Mouse (Mus musculus) lung, embryonic 14.5 days (tissue): ENCODE results near the gene Dnajc21. TPM values are rescaled to one million over a fixed set of nuclear protein-coding genes. Genes with fewer than 3 reads are reported as not detected.

Source experiments
- ATAC-seq: fragments of 200-750 bp; cut with Nextera tagmentation; 2 replicates; pipeline ENCODE4 v1.8.0; 2017; ENCODE audit warnings: mild to moderate bottlenecking, moderate TSS enrichment, moderate library complexity; ENCODE audit not compliant: insufficient read depth
- DNase-seq: peaks from one replicate; pipeline ENCODE4 v3.0.0-alpha.2; 2015
- H3K27ac ChIP-seq: fragments of 300-500 bp; sonication (generic); 2 replicates; pipeline ENCODE4 v1.5.1; 2014; ENCODE audit warnings: low read depth, mild to moderate bottlenecking, moderate library complexity
- H3K27me3 ChIP-seq: fragments of 300-500 bp; sonication (generic); 2 replicates; pipeline ENCODE4 v1.6.1; 2014; ENCODE audit warnings: low read length, control low read depth; ENCODE audit not compliant: insufficient read depth
- H3K36me3 ChIP-seq: fragments of 300-500 bp; sonication (generic); 2 replicates; pipeline ENCODE4 v1.6.1; 2014; ENCODE audit warnings: control low read depth; ENCODE audit not compliant: insufficient read depth
- H3K4me1 ChIP-seq: fragments of 300-500 bp; sonication (generic); 2 replicates; pipeline ENCODE4 v1.6.1; 2014; ENCODE audit warnings: antibody characterized with exemption, control low read depth; ENCODE audit not compliant: insufficient read depth
- H3K4me2 ChIP-seq: fragments of 300-500 bp; sonication (generic); 2 replicates; pipeline ENCODE4 v1.6.1; 2014; ENCODE audit warnings: mild to moderate bottlenecking
- H3K4me3 ChIP-seq: fragments of 300-500 bp; sonication (generic); 2 replicates; pipeline ENCODE4 v1.5.1; 2014; ENCODE audit warnings: low read depth, low read length
- H3K9ac ChIP-seq: fragments of 300-500 bp; sonication (generic); 2 replicates; pipeline ENCODE4 v1.6.1; 2014
- H3K9me3 ChIP-seq: fragments of 300-500 bp; sonication (generic); 2 replicates; pipeline ENCODE4 v1.6.1; 2016; ENCODE audit warnings: low read depth, low read length, control low read depth
- CTCF ChIP-seq: IDR thresholded peaks from 2 replicates; pipeline ENCODE4 v1.5.1; 2016; ENCODE audit warnings: antibody characterized with exemption, low read depth
- WGBS: fragments of 180-500 bp; shearing (Covaris S2); extraction: QIAGEN DNeasy Blood & Tissue Kit; methylation state at CpG from one replicate; pipeline ENCODE4 v1.1.7; 2014; 5-methylcytosine and 5-hydroxymethylcytosine counted together
- polyA plus RNA-seq: library from polyadenylated mRNA; unstranded; fragments of >200 nt; fragmentation: Nextera tagmentation; extraction: Ambion mirVana; gene quantifications from 2 replicates; pipeline ENCODE4 v1.2.1, GENCODE M21; 2014

Dnajc21 gene
- polyA plus RNA-seq, 1 experiment from 2014 or later, result 17.9 TPM

GRCm38 (mm10) chr15:10436893-10437292 lies 33.4 kb downstream of the Dnajc21 start:
- H3K9me3 ChIP-seq, result no peaks in the 10 kb centered on the region
- no peak overlapping the region for H3K4me3 ChIP-seq
- 79% methylated on average over 1 of the region's 1 CpGs for WGBS
- DNase-seq (no peak), ATAC-seq (no peak)
- TF ChIP-seq CTCF, result no peak
- H3K4me1 ChIP-seq, result no peaks in the 10 kb centered on the region
- no peak overlapping the region for H3K9ac ChIP-seq
- no peak overlapping the region for H3K4me2 ChIP-seq
- H3K36me3 ChIP-seq, result no peaks in the 10 kb centered on the region
- no peaks in the 10 kb centered on the region for H3K27me3 ChIP-seq
- H3K27ac ChIP-seq, result no peak overlapping the region

DNA sequence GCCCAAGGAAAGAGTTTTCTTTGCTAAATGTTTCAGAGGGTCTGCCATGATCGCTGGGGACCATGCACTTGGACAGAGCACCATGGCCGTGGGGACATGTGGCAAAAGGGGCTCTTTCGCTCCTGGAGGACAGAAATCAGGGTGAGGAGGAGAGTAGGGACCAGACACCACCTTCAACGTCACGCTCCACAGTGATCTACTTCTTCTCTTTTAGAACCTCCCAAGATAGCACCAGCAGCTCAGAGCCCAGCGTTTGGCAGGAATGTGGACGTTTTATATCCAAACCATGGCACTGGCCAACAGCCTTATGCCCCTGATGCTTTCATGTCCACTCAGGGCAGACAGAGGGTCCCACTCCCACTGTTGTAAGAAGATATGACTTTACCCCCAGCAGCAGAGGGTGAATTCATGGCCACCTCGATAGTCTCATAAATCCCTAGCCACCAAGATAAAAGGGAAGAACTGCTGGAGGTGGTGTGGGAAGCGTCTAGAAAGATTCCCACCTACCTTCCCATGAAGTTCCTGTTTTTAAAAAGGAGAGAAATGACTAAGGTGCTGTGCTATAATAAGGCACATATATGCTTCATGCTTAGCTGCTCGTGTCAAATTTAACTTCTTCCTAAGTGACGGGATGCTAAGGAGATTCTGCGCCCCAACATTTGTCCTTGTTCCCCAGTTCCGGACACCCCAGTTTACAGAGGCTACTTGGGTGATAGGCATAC lies 43.6 kb downstream of the Dnajc21 start:
- H3K27ac ChIP-seq, result no peak overlapping the region
- H3K27me3 ChIP-seq, result no peaks in the 10 kb centered on the region
- no peak overlapping the region for H3K4me3 ChIP-seq
- no peaks in the 10 kb centered on the region for H3K36me3 ChIP-seq
- no peak overlapping the region for H3K4me2 ChIP-seq
- no peak for DNase-seq
- H3K9ac ChIP-seq, result no peak overlapping the region
- H3K4me1 ChIP-seq, result no peaks in the 10 kb centered on the region
- WGBS, result 89% methylated on average over 13 of the region's 13 CpGs
- no peaks in the 10 kb centered on the region for H3K9me3 ChIP-seq
- no peak for TF ChIP-seq CTCF
- no peak for ATAC-seq

- H3K9ac ChIP-seq, result no peak overlapping the region
- no peak for TF ChIP-seq CTCF
- no peak overlapping the region for H3K27ac ChIP-seq
- no peaks in the 10 kb centered on the region for H3K27me3 ChIP-seq
- ATAC-seq (no peak), DNase-seq (no peak)
- no peak overlapping the region for H3K4me2 ChIP-seq
- H3K4me1 ChIP-seq, result no peaks in the 10 kb centered on the region
- H3K36me3 ChIP-seq, result no peaks in the 10 kb centered on the region
- WGBS, result 85% methylated on average over 6 of the region's 6 CpGs
- no peaks in the 10 kb centered on the region for H3K9me3 ChIP-seq
- H3K4me3 ChIP-seq, result no peak overlapping the region
These were observed 44.2 kb downstream of the Dnajc21 start for GRCm38 (mm10) chr15:10426124-10426523.

DNA sequence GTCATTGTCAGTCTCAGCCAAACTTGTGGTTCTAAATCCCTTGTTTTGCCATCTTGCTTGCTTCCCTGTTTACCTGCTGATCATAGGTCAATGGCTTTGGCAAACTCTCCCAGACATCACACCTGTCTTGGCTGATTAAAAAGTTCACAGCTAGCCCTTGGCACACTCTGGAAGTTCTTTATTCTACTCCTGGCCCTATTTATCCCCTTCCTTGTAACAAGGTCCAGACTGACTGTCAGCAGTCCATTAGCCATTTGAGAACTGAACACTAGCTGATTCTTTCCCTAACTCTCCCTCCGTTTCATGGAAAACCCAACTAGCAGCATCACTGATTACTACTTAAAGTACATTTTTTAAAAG lies 48.6 kb downstream of the Dnajc21 start:
- H3K27me3 ChIP-seq, result no peaks in the 10 kb centered on the region
- H3K4me1 ChIP-seq, result no peaks in the 10 kb centered on the region
- no peak overlapping the region for H3K9ac ChIP-seq
- ATAC-seq (no peak), DNase-seq (no peak)
- H3K36me3 ChIP-seq, result no peaks in the 10 kb centered on the region
- H3K9me3 ChIP-seq, result no peaks in the 10 kb centered on the region
- no peak overlapping the region for H3K27ac ChIP-seq
- TF ChIP-seq CTCF, result no peak
- no peak overlapping the region for H3K4me3 ChIP-seq
- no peak overlapping the region for H3K4me2 ChIP-seq
- WGBS, result 79% methylated on average over 1 of the region's 1 CpGs

DNA sequence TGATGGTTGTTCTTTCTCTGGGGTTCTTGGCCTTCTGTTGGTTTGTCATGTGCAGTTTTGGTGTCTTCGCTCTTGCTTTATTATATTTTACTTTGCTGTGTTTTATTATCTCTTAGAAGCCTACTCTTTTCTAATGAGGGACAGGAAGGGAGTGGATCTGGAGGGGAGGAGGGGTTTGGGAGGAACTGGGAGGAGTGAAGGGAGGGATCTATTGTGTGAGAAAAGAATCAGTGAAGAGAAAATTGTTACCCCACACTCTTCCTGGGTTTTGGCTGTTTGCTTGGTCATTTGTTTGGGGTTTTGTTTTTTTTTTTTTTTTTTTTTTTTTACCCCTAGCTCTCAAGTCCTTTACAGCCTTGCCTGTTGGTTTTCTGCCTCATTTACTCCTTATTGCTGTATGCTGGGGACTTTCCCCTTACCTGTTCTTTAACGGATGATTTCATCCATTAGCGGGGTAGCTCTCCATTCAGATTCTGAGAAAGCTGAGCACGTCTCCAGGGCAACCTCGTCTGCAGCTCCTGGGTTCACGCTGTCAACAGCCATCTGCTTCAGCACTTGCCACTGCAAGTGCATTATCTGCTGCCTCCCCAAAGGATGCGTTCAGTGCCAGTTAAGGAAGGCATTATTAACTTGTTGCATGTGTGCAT lies 49.1 kb downstream of the Dnajc21 start:
- TF ChIP-seq CTCF, result no peak
- Histone ChIP-seq H3K27ac (no peak overlapping the region), H3K4me1 (no peaks in the 10 kb centered on the region), H3K27me3 (no peaks in the 10 kb centered on the region), H3K4me3 (no peak overlapping the region), H3K9me3 (no peaks in the 10 kb centered on the region), H3K36me3 (no peaks in the 10 kb centered on the region), H3K9ac (no peak overlapping the region), H3K4me2 (no peak overlapping the region)
- ATAC-seq, result no peak
- DNase-seq, result no peak
- 35% methylated on average over 7 of the region's 7 CpGs for WGBS

GRCm38 (mm10) chr15:10413656-10414055 lies 56.7 kb downstream of the Dnajc21 start:
- Histone ChIP-seq H3K4me2 (no peak overlapping the region), H3K9ac (no peak overlapping the region), H3K27me3 (no peaks in the 10 kb centered on the region), H3K4me1 (no peaks in the 10 kb centered on the region), H3K27ac (no peak overlapping the region), H3K4me3 (no peak overlapping the region), H3K9me3 (no peaks in the 10 kb centered on the region), H3K36me3 (no peaks in the 10 kb centered on the region)
- 84% methylated on average over 6 of the region's 6 CpGs for WGBS
- TF ChIP-seq CTCF, result no peak
- DNase-seq (no peak), ATAC-seq (no peak)

DNA sequence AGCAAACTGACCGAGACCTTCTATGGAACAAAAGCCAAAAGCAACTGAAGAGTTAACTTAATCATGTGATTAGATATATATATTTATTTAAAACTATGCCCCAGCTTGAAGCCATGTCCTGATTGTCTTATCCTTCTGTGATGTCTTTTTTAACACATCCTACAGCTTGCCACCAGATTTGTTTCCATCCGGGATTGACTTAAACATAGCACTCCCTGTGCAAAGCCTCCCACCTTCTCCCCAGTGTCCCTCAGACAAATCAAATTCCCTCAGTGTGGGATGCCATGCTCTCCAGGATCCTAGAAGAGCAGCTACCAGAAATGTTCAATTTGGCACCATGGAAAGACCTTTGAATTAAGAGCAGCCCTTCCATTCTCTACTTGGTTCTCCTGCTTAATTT lies 59.4 kb downstream of the Dnajc21 start:
- H3K9me3 ChIP-seq, result no peaks in the 10 kb centered on the region
- TF ChIP-seq CTCF, result no peak
- WGBS, result 77% methylated on average over 2 of the region's 2 CpGs
- H3K4me1 ChIP-seq, result no peaks in the 10 kb centered on the region
- no peaks in the 10 kb centered on the region for H3K27me3 ChIP-seq
- no peaks in the 10 kb centered on the region for H3K36me3 ChIP-seq
- no peak overlapping the region for H3K27ac ChIP-seq
- H3K4me2 ChIP-seq, result no peak overlapping the region
- no peak for ATAC-seq
- no peak overlapping the region for H3K4me3 ChIP-seq
- H3K9ac ChIP-seq, result no peak overlapping the region
- DNase-seq, result no peak
